Mouse (Mus musculus) cerebellum, adult 8-10 months (tissue): ENCODE data around the gene Tsr2.

Source experiments
- DNase-seq: peaks from one replicate; pipeline ENCODE4 v3.0.0; 2022

The Tsr2 gene

DNA sequence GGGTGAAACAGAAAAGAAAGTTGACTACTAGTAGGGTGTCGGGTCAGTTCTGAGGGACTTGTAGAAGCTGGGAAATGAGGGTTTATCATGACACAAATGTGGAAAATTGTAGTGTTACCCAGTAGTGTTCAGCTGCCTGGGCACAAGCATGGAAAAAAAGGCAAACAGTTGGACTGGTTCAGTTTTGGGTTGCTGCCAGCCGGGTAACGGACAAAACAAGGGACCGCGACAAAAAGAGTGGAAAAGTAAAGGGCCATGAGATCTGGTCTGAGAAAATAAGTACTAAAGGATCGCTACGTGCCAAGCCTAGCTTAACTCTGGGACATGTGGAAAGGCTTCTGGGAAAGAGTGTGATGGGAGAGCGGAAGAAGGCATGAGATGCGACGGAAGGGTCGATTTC is 50.0 kb downstream of the Tsr2 start:
- no peak for DNase-seq

DNA sequence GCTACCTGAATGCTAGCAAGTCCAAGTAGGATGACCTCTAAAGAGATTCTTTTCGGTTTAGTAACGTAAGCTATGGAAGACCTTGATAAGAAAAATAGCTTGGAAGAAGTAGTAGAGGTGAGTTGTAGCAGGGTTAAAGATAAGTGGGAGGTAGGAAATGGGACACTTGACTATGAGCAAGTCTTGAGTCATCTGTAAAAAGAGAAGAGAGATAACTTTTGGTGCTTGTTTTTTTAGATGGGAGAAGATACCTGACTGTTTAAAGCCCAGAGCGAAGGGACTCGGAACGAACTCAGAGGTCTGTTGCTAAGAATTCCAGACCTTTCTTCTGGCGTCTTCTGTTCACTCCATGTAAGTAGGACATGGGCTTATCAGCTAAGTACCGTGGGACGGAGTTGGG is 50.5 kb downstream of the Tsr2 start, which contains the start of gene Fgd1:
Gene Fgd1 (plus strand): TSS at position 301 of the 400 bp plus-strand sequence.
- no peak for DNase-seq

DNA sequence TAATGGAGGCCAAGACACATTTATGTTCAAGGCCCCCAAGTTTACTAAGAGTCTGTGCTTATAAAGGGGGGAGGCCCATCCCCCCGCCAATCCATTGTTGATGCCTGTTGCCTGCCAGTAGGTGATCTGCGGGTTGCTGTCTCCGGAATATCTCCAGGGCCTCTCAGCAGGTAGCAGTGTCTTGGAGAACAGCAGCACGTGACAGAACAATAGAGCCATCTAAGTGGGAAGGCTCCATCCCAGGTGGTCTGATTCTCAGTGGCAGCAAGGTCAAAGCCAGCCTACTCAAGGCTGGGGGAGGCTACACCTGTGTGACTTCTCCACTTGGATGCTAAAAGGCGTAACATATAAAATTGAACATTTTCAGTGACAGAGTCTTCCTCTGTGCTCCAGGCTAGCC is 55.1 kb downstream of the Tsr2 start:
- DNase-seq, result no peak
